Mouse (Mus musculus) cerebellum, adult 18-20 months (tissue): ENCODE measurements at regions not wholly inside any gene's neighbourhood (a gene's known extent, or its start where the extent isn't known, plus 50 kb on each side); places are given as distances from the start of the nearest gene placed in this dataset.

ENCODE experiments used
- DNase-seq, 2 experiments: peaks; one replicate each; pipeline ENCODE4 v3.0.0; 2021

- no peak for DNase-seq
These were observed 69.6 kb downstream of the Cldn1 start for GRCm38 (mm10) chr16:26302045-26302444.

GRCm38 (mm10) chr16:26291692-26292091, 79.9 kb downstream of the Cldn1 start:
- no peak for DNase-seq

- DNase-seq: no peak
These were observed 86.0 kb downstream of the Cldn1 start for GRCm38 (mm10) chr16:26285627-26286026.

GRCm38 (mm10) chr16:26284713-26285112, 86.9 kb downstream of the Cldn1 start:
- no peak for DNase-seq

- DNase-seq: no peak
These were observed 89.2 kb downstream of the Cldn1 start for GRCm38 (mm10) chr16:26282418-26282817.

- DNase-seq: no peak
These were observed 90.1 kb downstream of the Cldn1 start for GRCm38 (mm10) chr16:26281496-26281895.

GRCm38 (mm10) chr16:26276789-26277188, 94.9 kb downstream of the Cldn1 start:
- no peak for DNase-seq

- DNase-seq: no peak
These were observed 118.8 kb downstream of the Cldn1 start for GRCm38 (mm10) chr16:26252824-26253223.

GRCm38 (mm10) chr16:26251698-26252097, 119.9 kb downstream of the Cldn1 start:
- DNase-seq: no peak

- no peak for DNase-seq
These were observed 120.6 kb downstream of the Cldn1 start for GRCm38 (mm10) chr16:26251027-26251426.

- DNase-seq: no peak
These were observed 122.7 kb downstream of the Cldn1 start for GRCm38 (mm10) chr16:26248939-26249338.

- no peak for DNase-seq
These were observed 123.7 kb downstream of the Cldn1 start for GRCm38 (mm10) chr16:26247926-26248325.

- DNase-seq: no peak
These were observed 129.7 kb upstream of the P3h2 start for GRCm38 (mm10) chr16:26235239-26235638.

- DNase-seq: peak; percentile 51 to 56
These were observed 128.5 kb upstream of the P3h2 start for GRCm38 (mm10) chr16:26234113-26234512.

GRCm38 (mm10) chr16:26231110-26231509, 125.5 kb upstream of the P3h2 start:
- no peak for DNase-seq

GRCm38 (mm10) chr16:26211418-26211817, 105.8 kb upstream of the P3h2 start:
- no peak for DNase-seq

GRCm38 (mm10) chr16:26199125-26199524, 93.5 kb upstream of the P3h2 start:
- no peak for DNase-seq

GRCm38 (mm10) chr16:26196345-26196744, 90.8 kb upstream of the P3h2 start:
- no peak for DNase-seq

- DNase-seq: no peak
These were observed 80.0 kb upstream of the P3h2 start for GRCm38 (mm10) chr16:26185288-26186281.

- no peak for DNase-seq
These were observed 79.2 kb upstream of the P3h2 start for GRCm38 (mm10) chr16:26184647-26185262.

- no peak for DNase-seq
These were observed 77.9 kb upstream of the P3h2 start for GRCm38 (mm10) chr16:26183530-26183929.

GRCm38 (mm10) chr16:26181716-26182115, 76.1 kb upstream of the P3h2 start:
- no peak for DNase-seq

- DNase-seq: no peak
These were observed 65.9 kb upstream of the P3h2 start for GRCm38 (mm10) chr16:26171441-26171840.

GRCm38 (mm10) chr16:26169382-26169781, 63.8 kb upstream of the P3h2 start:
- no peak for DNase-seq
